Mouse (Mus musculus) retina, postnatal 7 days (tissue): ENCODE measurements around the gene Hcrt.

ENCODE experiments used
- DNase-seq: peaks from one replicate; pipeline ENCODE4 v3.0.0-alpha.2; 2012; ENCODE audit warnings: low read depth, low spot score

The Hcrt gene

GRCm38 (mm10) chr11:100767871-100768270, 5.1 kb upstream of the Hcrt start:
- no peak for DNase-seq

- no peak for DNase-seq
These were observed 4.0 kb upstream of the Hcrt start for GRCm38 (mm10) chr11:100766726-100767125.

GRCm38 (mm10) chr11:100761547-100762045, 1.1 kb downstream of the Hcrt start:
- peak; percentile 75 for DNase-seq

GRCm38 (mm10) chr11:100759611-100760233, 3.0 kb downstream of the Hcrt start, which contains the start of gene Kcnh4:
TSS of gene Kcnh4 (minus strand) at chr11:100759942.
- DNase-seq, result peak; percentile 28

GRCm38 (mm10) chr11:100758707-100759610, 3.8 kb downstream of the Hcrt start:
- DNase-seq, result no peak

GRCm38 (mm10) chr11:100757566-100757965, 5.2 kb downstream of the Hcrt start:
- no peak for DNase-seq

- DNase-seq, result no peak
These were observed 6.3 kb downstream of the Hcrt start for GRCm38 (mm10) chr11:100756476-100756875.

- DNase-seq, result no peak
These were observed 8.1 kb downstream of the Hcrt start for GRCm38 (mm10) chr11:100754693-100755057.

- no peak for DNase-seq
These were observed 8.6 kb downstream of the Hcrt start for GRCm38 (mm10) chr11:100754021-100754692.

GRCm38 (mm10) chr11:100752294-100752693, 10.4 kb downstream of the Hcrt start:
- no peak for DNase-seq

- no peak for DNase-seq
These were observed 12.6 kb downstream of the Hcrt start for GRCm38 (mm10) chr11:100750127-100750526.

- DNase-seq, result no peak
These were observed 13.3 kb downstream of the Hcrt start for GRCm38 (mm10) chr11:100749469-100749868.

GRCm38 (mm10) chr11:100748620-100749019, 14.1 kb downstream of the Hcrt start:
- no peak for DNase-seq

GRCm38 (mm10) chr11:100747114-100747513, 15.6 kb downstream of the Hcrt start:
- DNase-seq, result no peak

- no peak for DNase-seq
These were observed 16.2 kb downstream of the Hcrt start for GRCm38 (mm10) chr11:100746546-100746945.

GRCm38 (mm10) chr11:100745085-100745484, 17.6 kb downstream of the Hcrt start:
- DNase-seq, result no peak

- no peak for DNase-seq
These were observed 21.4 kb downstream of the Hcrt start for GRCm38 (mm10) chr11:100741348-100741747.

- no peak for DNase-seq
These were observed 24.0 kb downstream of the Hcrt start for GRCm38 (mm10) chr11:100738749-100739148.

- peak; percentile 93 for DNase-seq
These were observed 24.6 kb downstream of the Hcrt start, which contains the start of gene Rab5c for GRCm38 (mm10) chr11:100738066-100738604. TSS of gene Rab5c (minus strand) at chr11:100738215.

- DNase-seq, result no peak
These were observed 25.5 kb downstream of the Hcrt start for GRCm38 (mm10) chr11:100737105-100737733.

- DNase-seq, result no peak
These were observed 26.0 kb downstream of the Hcrt start for GRCm38 (mm10) chr11:100736746-100737080.
